Mouse (Mus musculus) cortical plate, adult 2 months (tissue): ENCODE measurements at regions not wholly inside any gene's neighbourhood (a gene's known extent, or its start where the extent isn't known, plus 50 kb on each side); places are given as distances from the start of the nearest gene placed in this dataset.

Source experiments
- CTCF ChIP-seq: fragments of 200-500 bp; IDR thresholded peaks from 2 replicates; pipeline ENCODE4 v1.5.1; 2011; ENCODE audit warnings: mild to moderate bottlenecking, control low read depth, low read length; ENCODE audit not compliant: insufficient read depth; ENCODE audit errors: extremely low read depth
- POLR2A ChIP-seq: fragments of 200-500 bp; IDR thresholded peaks from 2 replicates; pipeline ENCODE4 v1.6.1; 2011; ENCODE audit warnings: mild to moderate bottlenecking, low read length, control low read depth; ENCODE audit not compliant: insufficient read depth; ENCODE audit errors: extremely low read depth

- TF ChIP-seq POLR2A (no peak), CTCF (0 out of 2 replicates have a peak, but pooled peaks have one; percentile 2)
Observed at GRCm38 (mm10) chr1:69165202-69165601, 57.3 kb upstream of the Erbb4 start.
